Mouse (Mus musculus) frontal cortex, adult (tissue): ENCODE results near the gene Lime1.

ENCODE experiments used
- ATAC-seq: cut with Nextera tagmentation; 2 replicates; pipeline ENCODE4 v1.9.2; 2017; ENCODE audit warnings: mild to moderate bottlenecking, moderate library complexity, mixed read lengths; ENCODE audit not compliant: low TSS enrichment

Lime1 gene

DNA sequence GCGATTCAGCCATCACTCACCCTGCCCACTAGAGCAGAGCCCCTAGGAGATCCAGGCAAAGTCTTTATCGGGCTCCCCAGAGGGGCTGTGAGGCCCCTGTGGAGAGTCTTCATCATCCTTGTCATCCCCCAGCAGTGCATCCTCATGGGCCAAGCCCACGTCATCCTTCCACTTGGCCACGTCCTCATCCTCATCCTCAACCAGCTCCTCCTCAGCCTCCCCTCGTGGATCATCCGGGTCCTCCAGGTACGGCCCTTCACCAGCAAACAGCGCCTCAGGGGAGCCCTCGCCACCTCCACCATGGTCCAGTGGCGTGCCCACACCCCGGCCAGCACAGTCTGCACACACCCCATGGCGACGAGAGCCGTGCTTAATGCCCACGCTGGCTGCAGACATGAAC lies 11.1 kb downstream of the Lime1 start:
- no peak for ATAC-seq

DNA sequence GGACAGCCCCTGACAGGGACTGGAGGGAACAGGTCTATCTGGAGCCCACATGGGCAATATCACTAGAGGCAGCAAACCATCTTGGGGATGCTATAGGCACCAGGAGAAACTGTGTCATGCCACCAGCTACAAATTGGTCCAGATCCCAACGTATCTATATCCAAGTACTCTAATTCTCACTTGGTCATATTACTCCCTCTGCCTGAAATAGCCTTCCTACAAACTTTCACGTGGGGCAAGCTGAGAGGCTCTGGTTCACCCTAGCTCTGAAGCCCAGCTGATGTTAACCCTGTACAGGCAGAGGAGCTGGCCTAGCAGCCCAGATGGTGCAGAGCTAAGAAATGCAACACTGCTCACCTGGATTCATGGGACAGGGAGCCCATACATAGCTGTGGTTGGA lies 11.7 kb downstream of the Lime1 start:
- ATAC-seq = no peak

DNA sequence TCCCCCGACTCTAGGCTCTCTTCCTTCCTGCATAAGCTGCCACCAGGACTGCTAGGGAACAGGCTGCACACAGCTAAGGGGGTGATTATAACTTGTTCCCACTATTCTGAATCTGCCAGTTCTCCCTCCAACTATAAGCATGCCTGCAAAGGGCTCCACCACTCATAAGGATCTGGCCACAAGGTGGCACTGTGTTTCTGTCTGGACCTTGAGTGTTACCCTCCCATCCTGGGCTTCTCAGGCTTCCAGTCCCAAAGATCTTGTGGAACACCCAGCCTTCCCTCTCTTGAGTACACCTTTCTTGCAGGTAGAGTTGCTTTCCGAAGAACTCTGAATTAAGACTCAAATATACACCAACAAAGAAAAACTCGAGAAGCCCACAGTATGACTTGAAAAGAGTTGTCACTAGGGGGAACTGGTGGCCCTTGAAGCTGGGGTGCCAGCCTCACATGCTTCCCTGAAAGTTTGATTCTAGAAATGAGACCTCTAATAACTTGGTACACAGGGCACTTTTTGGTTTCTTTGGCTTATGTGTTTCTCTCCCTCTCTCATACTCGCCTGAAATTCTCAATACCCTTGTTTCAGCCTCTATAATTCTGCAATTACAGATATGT lies 12.8 kb downstream of the Lime1 start:
- ATAC-seq = peak; percentile 89

DNA sequence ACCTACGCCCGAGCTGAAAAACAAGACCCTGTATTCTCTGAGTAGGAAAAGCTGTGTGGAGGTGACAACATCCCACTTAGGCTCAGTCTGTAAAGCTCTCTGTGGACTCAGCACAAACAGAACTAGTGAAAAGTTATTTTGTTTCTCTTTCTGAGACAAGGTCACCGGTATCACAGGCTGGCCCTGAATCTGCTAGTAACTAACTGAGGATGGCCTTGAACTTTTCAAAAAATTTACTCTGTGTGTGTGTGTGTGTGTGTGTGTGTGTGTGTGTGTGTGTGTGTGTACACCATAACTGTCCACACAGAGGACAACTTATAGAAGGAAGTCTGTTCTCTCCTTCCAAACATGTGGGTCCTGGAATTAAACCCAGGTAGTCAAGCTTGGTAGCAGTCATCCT lies 14.2 kb downstream of the Lime1 start:
- no peak for ATAC-seq

DNA sequence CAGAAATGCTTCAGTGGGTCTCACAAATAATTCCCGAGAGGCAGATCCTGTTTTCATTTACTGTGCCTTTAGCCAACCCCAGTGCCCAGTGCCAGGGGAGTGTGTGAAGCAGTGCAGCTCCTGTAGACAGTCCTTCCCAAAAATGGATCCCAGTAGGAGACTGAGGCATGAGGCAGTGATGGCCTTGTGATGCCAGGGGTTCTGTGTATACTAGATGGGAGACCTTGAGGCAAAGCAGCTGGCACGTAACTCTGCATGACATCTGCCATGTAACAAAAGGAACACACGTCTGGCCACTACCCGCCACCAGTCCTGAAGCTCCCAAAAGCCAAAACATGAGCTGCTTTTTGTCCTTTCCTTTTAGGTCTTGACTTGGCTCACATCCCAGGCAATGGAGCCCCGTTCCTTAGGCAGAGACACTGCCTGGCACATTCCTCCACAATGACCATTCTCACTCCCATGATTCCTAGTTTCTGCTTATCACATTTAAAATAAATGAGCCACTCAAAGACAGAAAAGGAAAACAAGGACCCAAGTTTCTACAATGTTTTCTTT lies 17.4 kb downstream of the Lime1 start:
- no peak for ATAC-seq

DNA sequence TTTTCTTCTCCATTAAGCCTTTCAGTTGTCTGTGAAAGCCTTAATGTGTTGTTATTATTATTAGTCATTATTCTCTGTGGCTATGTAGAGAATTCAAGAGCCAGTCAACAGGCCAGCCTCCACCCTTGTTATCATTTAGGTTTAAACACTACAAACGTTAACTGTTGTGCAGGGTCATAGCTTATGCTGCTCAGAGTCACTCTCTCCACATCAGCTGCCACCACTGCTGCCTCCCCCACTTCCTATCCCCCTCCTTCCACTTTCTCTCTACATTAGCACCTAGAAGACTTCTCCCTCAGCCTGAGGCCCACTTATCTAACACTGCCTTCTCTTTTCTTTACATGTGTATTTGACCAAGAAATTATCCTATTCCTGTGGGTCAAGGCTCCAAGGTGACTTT lies 21.6 kb downstream of the Lime1 start:
- ATAC-seq = no peak

DNA sequence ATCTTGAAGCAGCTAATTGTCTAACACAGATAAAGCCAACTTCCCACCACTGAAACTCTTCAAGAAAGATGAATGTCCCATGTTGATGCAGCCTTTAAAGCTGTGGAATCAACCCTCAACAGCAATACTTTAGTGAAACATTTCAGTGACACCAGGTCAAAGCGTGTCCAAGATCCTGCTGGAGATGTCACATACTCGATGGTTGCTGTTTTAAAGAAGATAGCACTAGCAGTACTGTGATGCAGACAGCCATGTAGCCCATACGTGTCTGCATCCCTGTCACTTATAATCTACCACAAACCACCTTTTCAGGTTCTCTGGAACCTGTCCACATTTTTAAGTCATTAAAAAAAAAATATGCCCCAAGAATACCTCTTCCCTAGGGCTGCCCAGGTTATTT lies 23.8 kb downstream of the Lime1 start:
- ATAC-seq = no peak

DNA sequence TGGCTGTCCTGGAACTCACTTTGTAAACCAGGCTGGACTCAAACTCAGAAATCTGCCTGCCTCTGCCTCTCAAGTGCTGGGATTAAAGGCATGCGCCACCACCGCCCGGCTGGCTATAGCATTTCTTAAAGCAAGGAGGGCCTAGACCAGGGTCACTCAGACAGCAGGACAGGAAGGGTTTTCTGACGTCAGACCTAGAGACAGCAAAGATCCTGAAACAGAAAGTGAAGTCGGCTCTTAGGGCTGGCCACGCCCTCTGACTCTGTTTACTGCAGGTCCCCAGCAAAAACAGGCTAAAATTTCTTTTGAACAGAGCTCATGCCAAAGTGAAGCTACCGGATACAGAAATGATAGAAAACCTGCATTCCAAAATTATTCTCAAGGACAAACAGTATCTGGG lies 29.8 kb downstream of the Lime1 start:
- no peak for ATAC-seq

DNA sequence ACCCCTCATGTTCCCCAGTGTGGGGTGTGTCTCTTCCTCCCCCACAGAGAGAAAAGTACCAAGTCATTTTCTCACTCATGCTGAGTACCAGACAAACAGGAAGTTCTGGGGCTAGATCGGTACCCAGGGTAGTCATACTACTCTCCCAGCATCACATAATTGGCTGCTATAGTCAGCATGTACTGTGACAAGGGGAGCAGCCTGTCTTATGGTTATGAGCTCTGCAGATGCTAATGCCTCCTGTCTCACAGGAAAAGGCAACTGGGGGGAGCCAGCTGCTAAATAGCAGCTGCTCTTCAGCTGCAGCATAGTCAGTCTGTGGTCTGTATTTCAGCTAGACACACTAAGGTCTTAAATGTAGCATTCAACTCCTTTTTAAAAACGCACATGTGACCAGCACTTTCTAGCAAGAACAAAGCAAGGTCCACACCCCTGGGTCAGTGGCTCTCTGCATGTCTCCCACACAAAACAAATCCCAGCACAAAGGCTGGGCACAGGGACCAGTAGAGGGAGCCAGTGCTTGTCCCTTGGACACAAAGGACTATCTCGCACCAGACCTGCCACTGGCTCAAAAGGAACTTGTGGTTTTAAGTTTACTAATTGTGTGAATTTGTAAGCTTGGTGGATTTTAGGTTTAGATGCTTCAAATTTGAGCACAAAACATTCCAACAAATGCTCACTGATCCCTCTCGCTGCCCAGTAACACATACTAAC lies 31.0 kb downstream of the Lime1 start:
- ATAC-seq = peak; percentile 82; the same call in 1 of the 2 replicates

DNA sequence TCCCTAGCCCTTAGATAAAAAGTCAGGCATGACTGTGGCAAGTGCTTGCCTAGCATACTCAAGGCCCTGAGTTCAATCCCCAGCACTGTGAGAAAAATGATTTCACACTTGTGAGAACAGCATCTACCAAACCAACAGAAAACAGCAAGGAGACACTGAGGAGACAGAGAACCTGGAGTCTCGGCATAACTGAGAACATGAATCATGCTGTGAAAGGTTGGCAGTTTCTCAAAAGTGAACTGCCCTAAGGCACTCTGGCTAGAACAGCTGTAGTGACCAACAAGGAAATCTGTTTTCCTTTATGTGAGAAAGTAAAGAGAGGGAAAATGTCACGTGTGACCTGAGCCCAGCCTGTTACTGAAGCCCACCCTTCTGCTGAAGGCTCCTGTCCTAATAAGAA lies 33.3 kb downstream of the Lime1 start:
- no peak for ATAC-seq

DNA sequence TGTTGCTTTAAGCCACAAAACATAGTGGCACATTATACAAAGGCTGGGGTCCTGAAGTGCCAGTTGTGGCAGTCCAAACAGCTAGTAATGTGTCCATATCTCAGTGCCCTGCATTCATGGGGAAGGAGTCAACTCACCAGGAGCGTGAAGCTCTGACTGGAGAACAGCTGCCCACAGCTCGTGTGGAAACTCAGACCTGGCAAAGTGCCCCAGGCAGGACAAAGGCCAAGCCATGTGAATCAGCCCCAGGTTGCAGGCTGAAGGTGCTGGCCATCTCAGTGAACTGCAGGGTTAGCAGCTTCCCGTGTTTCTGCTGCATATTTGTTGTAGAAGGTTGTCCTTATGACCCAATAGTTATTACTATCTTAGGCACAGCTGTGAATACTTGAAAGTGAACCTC lies 36.1 kb downstream of the Lime1 start:
- ATAC-seq = no peak

DNA sequence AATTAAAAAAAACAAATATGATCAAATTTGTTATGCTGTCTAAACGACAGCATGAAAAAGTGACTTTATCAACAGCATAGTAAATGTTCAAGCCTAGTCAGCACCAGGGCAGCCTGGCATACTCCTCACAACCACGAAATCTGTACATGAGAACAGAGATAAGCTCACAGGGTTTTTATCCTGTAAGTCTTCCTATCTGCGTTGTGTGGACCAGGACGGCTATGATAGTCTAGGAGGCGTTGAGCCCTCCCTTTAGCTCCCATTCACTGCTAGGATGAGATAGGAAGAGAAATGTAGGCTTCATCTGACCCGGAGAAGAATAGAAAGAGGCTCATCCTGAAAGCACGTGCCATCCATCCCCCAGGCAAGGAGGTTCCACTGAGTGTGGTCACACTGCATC lies 39.5 kb downstream of the Lime1 start:
- ATAC-seq = no peak

DNA sequence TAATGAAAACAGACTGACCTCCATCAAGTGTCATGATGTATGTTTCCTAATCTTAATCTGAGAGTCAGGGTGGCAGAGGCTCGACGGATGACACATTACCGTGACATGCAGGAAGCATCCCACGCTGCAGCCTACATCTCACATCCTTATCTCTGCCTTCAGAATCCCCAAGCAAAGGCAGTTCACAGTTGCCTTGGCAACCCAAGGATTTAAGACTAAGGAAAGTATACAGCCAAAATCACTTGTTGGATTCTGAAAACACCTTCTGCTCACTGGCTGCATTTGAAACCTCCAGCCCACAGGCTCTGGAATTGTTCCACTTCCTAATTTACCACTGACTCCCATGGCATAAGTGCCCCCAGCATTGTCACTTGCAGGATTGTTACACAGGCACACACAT lies 40.5 kb downstream of the Lime1 start:
- ATAC-seq = peak; percentile 92

DNA sequence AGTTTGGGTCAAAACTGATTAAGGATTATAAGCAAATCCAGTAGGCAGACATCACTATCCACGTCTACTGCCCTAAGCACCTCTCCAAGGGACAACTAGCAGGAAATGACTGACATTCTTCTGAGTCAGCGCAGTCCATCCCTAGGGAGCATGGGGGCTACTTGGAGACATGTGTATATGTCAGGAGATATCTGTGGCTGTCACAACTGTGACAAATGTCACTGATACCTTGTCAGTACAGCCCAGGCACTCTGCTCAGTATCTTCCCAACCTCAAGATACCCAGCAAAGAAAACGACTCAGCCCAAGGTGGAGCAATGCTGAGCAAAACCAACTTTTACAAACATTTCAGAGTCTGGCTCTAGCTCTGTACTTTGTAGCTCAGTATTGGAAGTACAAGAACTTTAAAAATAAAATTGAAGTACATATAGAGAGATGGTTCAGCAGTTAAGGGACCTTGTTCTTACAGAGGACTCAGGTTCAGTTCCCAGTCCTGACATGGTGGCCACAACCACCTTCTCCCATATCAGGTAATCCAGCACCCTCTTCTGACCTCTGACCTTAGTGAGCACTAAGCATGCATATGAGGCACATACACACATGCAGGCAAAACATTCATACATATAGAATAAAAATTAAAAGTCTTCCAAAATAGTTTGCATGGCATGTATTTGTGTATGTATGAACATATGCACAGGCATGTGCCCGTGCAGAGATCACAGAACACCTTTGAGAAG lies 41.2 kb downstream of the Lime1 start:
- no peak for ATAC-seq

DNA sequence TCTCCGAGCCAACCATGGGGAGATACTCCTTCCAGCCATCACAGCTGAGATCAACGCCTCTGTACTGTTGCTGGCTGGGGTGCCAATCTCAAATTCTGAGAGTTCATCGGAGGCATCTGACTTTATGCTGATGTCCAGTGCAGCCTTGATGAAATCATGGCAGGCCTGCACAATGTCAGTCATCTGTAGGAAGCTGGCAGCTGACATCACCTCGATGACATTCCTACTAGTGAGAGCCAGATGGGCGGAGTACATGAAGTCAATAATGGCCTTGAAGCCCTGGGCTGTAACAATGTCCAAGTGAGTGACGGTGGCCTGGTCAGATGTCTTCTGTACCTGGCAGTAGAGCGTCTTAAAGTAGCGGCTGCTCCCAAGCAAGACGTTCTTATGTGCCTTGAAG lies 44.0 kb downstream of the Lime1 start:
- no peak for ATAC-seq
